Mouse (Mus musculus): Measurements from ENCODE around the gene Ppil2.

GRCm38 (mm10) chr16:17070716-17071115 lies 40.3 kb downstream of the Ppil2 start:
- TF ChIP-seq CTCF (IDR thresholded peaks at IDR 0.05; ENCODE audit: low read depth, low read length): no peak
- TF ChIP-seq POLR2A (IDR thresholded peaks at IDR 0.05; ENCODE audit: borderline replicate concordance, low read depth, low read length): no peak

Data from bone marrow macrophage, adult 2 months (primary cell).